Mouse (Mus musculus) CH12.LX (cell line): Measurements from ENCODE around the gene Lsm10. TPM values are rescaled to one million over a fixed set of nuclear protein-coding genes. Genes with fewer than 3 reads are reported as not detected.

ENCODE experiments used
- DNase-seq: peaks from one replicate; pipeline ENCODE4 v3.0.0-alpha.2; 2013; ENCODE audit errors: extremely low read depth
- H3K27ac ChIP-seq: 2 replicates; pipeline ENCODE4 v1.5.1; 2012; ENCODE audit warnings: low read depth, mild to moderate bottlenecking, control low read depth, moderate library complexity; ENCODE audit not compliant: insufficient read depth
- H3K27me3 ChIP-seq: replicated peaks from 2 replicates; pipeline ENCODE3; 2012; ENCODE audit warnings: inconsistent platforms
- H3K36me3 ChIP-seq, 2 experiments: replicated peaks in 1 of 2; 2 replicates each; pipeline versions ENCODE3 to v1.6.1; 2012; ENCODE audit warnings: inconsistent platforms in 1 of 2, low read length in 1 of 2, mild to moderate bottlenecking in 1 of 2, mixed read lengths in 1 of 2, moderate library complexity in 1 of 2; ENCODE audit not compliant: control insufficient read depth in 1 of 2, insufficient read depth in 1 of 2
- H3K4me1 ChIP-seq, 2 experiments: 2 replicates each; pipeline ENCODE4 v1.6.1; 2012; ENCODE audit warnings: inconsistent platforms in 1 of 2, moderate library complexity in 1 of 2; ENCODE audit not compliant: insufficient read depth in 2 of 2, control insufficient read depth in 1 of 2
- H3K4me2 ChIP-seq: 2 replicates; pipeline ENCODE4 v1.6.1; 2012; ENCODE audit warnings: low read depth, mild to moderate bottlenecking, control low read depth; ENCODE audit not compliant: poor library complexity, insufficient read depth, severe bottlenecking
- H3K4me3 ChIP-seq, 3 experiments: fragments of 150-350 bp in 1 of 3; sonication (generic) in 1 of 3; replicated peaks in 1 of 3; 2 replicates each; pipeline versions ENCODE3 to v1.5.1; 2011 to 2012; ENCODE audit warnings: low read depth in 2 of 3, low read length in 2 of 3, mild to moderate bottlenecking in 2 of 3, moderate library complexity in 2 of 3, control low read depth in 1 of 3, improper control_type of control experiment in 1 of 3, inconsistent platforms in 1 of 3, mixed read lengths in 1 of 3; ENCODE audit not compliant: poor library complexity in 1 of 3
- H3K79me2 ChIP-seq: replicated peaks from 2 replicates; pipeline ENCODE4 v1.6.1; 2012; ENCODE audit warnings: mild to moderate bottlenecking, moderate library complexity; ENCODE audit not compliant: control insufficient read depth, poor library complexity, insufficient read depth, severe bottlenecking; ENCODE audit errors: extremely low read depth
- H3K9ac ChIP-seq: 2 replicates; pipeline ENCODE4 v1.6.1; 2012; ENCODE audit warnings: low read depth, mild to moderate bottlenecking, control low read depth, moderate library complexity; ENCODE audit not compliant: insufficient read depth
- H3K9me3 ChIP-seq: replicated peaks from 2 replicates; pipeline ENCODE3; 2012; ENCODE audit warnings: low read length, inconsistent platforms, mixed read lengths
- BHLHE40 ChIP-seq: IDR thresholded peaks from 2 replicates; pipeline ENCODE4 v1.6.1; 2011; ENCODE audit warnings: mild to moderate bottlenecking, low read depth, low read length, improper control_type of control experiment
- CHD1 ChIP-seq: IDR thresholded peaks from 2 replicates; pipeline ENCODE4 v1.6.1; 2012; ENCODE audit warnings: low read depth, low read length, improper control_type of control experiment, inconsistent platforms
- CHD2 ChIP-seq: IDR thresholded peaks from 2 replicates; pipeline ENCODE4 v1.6.1; 2011; ENCODE audit warnings: low read length, improper control_type of control experiment
- E2F4 ChIP-seq: IDR thresholded peaks from 2 replicates; pipeline ENCODE4 v1.6.1; 2011; ENCODE audit warnings: low read depth, low read length, improper control_type of control experiment; ENCODE audit not compliant: insufficient replicate concordance
- ELF1 ChIP-seq: IDR thresholded peaks from 2 replicates; pipeline ENCODE4 v1.6.1; 2014; ENCODE audit warnings: low read depth, mild to moderate bottlenecking, inconsistent platforms, low read length, improper control_type of control experiment
- GABPA ChIP-seq: IDR thresholded peaks from 2 replicates; pipeline ENCODE4 v1.6.1; 2012; ENCODE audit warnings: low read depth, low read length, improper control_type of control experiment, inconsistent platforms; ENCODE audit not compliant: insufficient replicate concordance
- JUN ChIP-seq: IDR thresholded peaks from 2 replicates; pipeline ENCODE4 v1.6.1; 2011; ENCODE audit warnings: low read depth, mild to moderate bottlenecking, low read length, improper control_type of control experiment, moderate library complexity; ENCODE audit not compliant: insufficient read depth
- JUND ChIP-seq: conservative IDR thresholded peaks from 2 replicates; pipeline ENCODE4 v1.6.1; 2011; ENCODE audit warnings: low read depth, low read length, improper control_type of control experiment
- KAT2A ChIP-seq: IDR thresholded peaks from 2 replicates; pipeline ENCODE4 v1.6.1; 2012; ENCODE audit warnings: low read length, improper control_type of control experiment, inconsistent platforms; ENCODE audit not compliant: insufficient replicate concordance
- MAX ChIP-seq: IDR thresholded peaks from 2 replicates; pipeline ENCODE4 v1.6.1; 2011; ENCODE audit warnings: low read length, improper control_type of control experiment
- MEF2A ChIP-seq: IDR thresholded peaks from 2 replicates; pipeline ENCODE4 v1.6.1; 2014; ENCODE audit warnings: low read depth, mild to moderate bottlenecking, inconsistent platforms, low read length, improper control_type of control experiment, borderline replicate concordance
- MYC ChIP-seq: IDR thresholded peaks from 2 replicates; pipeline ENCODE4 v1.6.1; 2011; ENCODE audit warnings: low read depth, mild to moderate bottlenecking, improper control_type of control experiment, low read length
- PAX5 ChIP-seq: IDR thresholded peaks from 2 replicates; pipeline ENCODE4 v1.6.1; 2012; ENCODE audit warnings: low read length, inconsistent platforms, mixed read lengths
- POLR2AphosphoS2 ChIP-seq: IDR thresholded peaks from 2 replicates; pipeline ENCODE4 v1.6.1; 2011; ENCODE audit warnings: low read depth, low read length, improper control_type of control experiment
- SMC3 ChIP-seq: IDR thresholded peaks from 2 replicates; pipeline ENCODE4 v1.6.1; 2011; ENCODE audit warnings: low read depth, low read length, improper control_type of control experiment
- UBTF ChIP-seq: IDR thresholded peaks from 2 replicates; pipeline ENCODE4 v1.6.1; 2012; ENCODE audit warnings: low read depth, mild to moderate bottlenecking, inconsistent platforms, low read length, improper control_type of control experiment, moderate library complexity
- ZKSCAN1 ChIP-seq: IDR thresholded peaks from 2 replicates; pipeline ENCODE4 v1.6.1; 2012; ENCODE audit warnings: low read depth, inconsistent platforms, low read length, improper control_type of control experiment, borderline replicate concordance
- dilution Hi-C: fragments of 300-500 bp; cut with MboI; formaldehyde crosslinking; loops from 2 replicates; pipeline ENCODE4 v1.14.3; 2020; ENCODE audit warnings: low sequenced_read_pairs; ENCODE audit not compliant: extremely low pct_unique_long_range_greater_than_20kb, extremely low pct_ligation_motif_present
- in situ Hi-C: fragments of 300-500 bp; cut with MboI; formaldehyde crosslinking; loops from 3 replicates; pipeline ENCODE4 v1.14.3; 2019; ENCODE audit warnings: low sequenced_read_pairs, low pct_ligation_motif_present, low pct_unique_long_range_greater_than_20kb, mixed read lengths
- polyA plus RNA-seq: library from polyadenylated mRNA; unstranded; fragments of >175 nt; gene quantifications from 2 replicates; pipeline ENCODE4 v1.2.1, GENCODE M21; 2012; ENCODE audit warnings: low read depth; ENCODE audit not compliant: insufficient read length
- total RNA-seq, 2 experiments: library from RNA; depleted of rRNA; stranded (reverse); fragments of 300-350 nt in 1 of 2; fragments of >200 nt in 1 of 2; gene quantifications; 2 replicates each; pipeline ENCODE4 v1.2.3; 2012 to 2014

Lsm10 gene
- total and polyA plus RNA-seq, 3 experiments, result 49.2 to 63.9 (median 52.1) TPM

DNA sequence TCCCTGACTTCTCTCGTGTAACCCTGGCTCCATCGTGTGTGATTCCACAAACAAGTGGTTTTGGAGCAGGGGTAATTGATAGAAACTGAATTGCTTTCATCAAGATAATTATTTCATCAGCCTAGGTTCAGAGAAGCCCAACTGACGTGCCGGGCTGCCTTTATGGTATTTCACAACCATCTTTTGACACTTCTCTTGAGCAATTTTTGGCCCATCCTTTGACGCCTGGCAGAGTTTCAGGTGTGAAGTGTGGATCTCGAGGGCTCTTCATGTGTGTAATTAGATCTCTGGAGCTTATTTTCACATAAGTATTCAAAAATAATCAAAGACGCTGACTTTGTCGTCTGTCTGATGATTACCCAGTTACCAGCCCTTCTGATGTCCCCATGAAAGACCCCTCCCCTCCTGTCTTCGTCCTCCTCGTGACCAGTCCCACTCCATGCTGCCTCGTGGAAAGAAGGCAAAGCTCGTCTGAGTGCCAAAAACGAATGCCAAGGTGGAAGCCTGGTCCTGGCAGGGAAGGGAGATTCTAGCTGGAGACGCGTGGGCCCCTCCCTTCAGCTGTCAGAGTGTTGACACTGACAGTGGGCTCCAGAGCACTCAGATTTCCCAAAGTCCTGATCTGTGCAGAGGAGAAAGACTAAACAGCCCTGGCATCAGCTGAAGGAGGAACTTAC, 28.9 kb upstream of the Lsm10 start:
- no peak overlapping the region for H3K9ac ChIP-seq
- dilution Hi-C loops (no loop called here), in situ Hi-C loops (no loop called here)
- peaks cover 3% of the 10 kb centered on the region for H3K9me3 ChIP-seq
- H3K4me2 ChIP-seq, result no peak overlapping the region
- no peaks in the 10 kb centered on the region for H3K36me3 ChIP-seq
- H3K27ac ChIP-seq, result no peak overlapping the region
- H3K79me2 ChIP-seq, result no peaks in the 10 kb centered on the region
- H3K4me1 ChIP-seq, result peaks cover 5 to 10% of the 10 kb centered on the region in 2 experiments; a peak in 3 of 4 replicates
- no peak overlapping the region for H3K4me3 ChIP-seq
- H3K27me3 ChIP-seq, result no peaks in the 10 kb centered on the region
- DNase-seq, result no peak
- TF ChIP-seq MEF2A (no peak), MYC (no peak), E2F4 (no peak), UBTF (no peak), ZKSCAN1 (no peak), ELF1 (no peak), GABPA (no peak), MAX (no peak)

DNA sequence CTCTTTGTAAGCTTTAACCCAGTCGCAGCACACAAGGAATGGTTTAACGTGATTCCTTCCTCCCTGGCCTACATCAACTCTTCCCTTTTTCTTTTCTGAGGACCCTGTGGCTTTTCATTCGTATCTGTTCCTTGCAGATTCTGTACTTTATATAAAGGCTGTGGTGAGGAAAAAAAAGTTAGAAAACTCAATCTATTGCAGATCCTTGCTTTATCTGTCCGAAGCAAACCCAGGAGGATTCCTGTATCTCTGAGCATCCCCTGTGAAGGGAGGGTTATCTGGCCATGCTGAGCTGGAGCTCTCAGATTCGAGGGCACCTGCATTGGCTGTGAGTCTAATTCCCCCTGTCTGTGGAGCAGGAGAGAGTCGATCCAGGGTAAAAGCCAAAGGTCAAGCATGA, 27.6 kb upstream of the Lsm10 start:
- no peak overlapping the region for H3K9ac ChIP-seq
- DNase-seq, result no peak
- H3K4me1 ChIP-seq, result peaks cover 5 to 10% of the 10 kb centered on the region in 2 experiments; a peak in 3 of 4 replicates
- no peak overlapping the region for H3K27ac ChIP-seq
- dilution Hi-C loops, result no loop called here
- no peak overlapping the region for H3K4me3 ChIP-seq
- in situ Hi-C loops, result no loop called here
- H3K9me3 ChIP-seq, result peaks cover 3% of the 10 kb centered on the region
- no peak for TF ChIP-seq UBTF
- TF ChIP-seq CHD1, result no peak
- no peak for TF ChIP-seq BHLHE40
- H3K27me3 ChIP-seq, result no peaks in the 10 kb centered on the region
- no peak overlapping the region for H3K4me2 ChIP-seq
- H3K36me3 ChIP-seq, result no peaks in the 10 kb centered on the region
- no peaks in the 10 kb centered on the region for H3K79me2 ChIP-seq

DNA sequence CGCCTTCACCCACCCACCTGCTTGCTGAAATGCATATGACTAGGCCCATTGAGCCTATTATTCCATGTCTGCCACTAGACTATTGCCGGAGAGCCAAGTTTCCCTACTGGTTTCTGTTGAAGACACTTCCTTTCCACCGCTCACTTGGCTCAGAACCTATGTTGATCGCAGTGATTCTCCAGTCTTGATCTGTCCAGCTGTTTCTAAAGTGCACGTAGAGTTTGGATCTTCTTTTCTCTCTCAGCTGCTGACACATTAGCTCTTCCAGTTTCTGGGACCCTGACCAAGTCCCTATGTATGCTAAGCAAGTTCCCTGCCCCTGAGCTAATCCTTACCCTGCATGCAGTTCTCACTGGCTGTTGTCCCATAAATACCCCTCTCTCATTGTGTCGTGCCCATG, 18.6 kb upstream of the Lsm10 start:
- Histone ChIP-seq H3K9me3 (no peaks in the 10 kb centered on the region), H3K27me3 (no peaks in the 10 kb centered on the region), H3K4me1 (peaks cover 0 to 4% of the 10 kb centered on the region in 2 experiments; a peak in 3 of 4 replicates), H3K9ac (no peak overlapping the region), H3K79me2 (no peaks in the 10 kb centered on the region), H3K27ac (no peak overlapping the region), H3K4me2 (no peak overlapping the region), H3K36me3 (no peaks in the 10 kb centered on the region), H3K4me3 (no peak overlapping the region)
- no peak for DNase-seq
- dilution Hi-C loops (no loop called here), in situ Hi-C loops (loop anchor here (5.0 kb wide), 1 partner anchor 34 kb away; no protein-coding TSS in a partner anchor)
- TF ChIP-seq JUND (no peak), CHD2 (no peak), POLR2AphosphoS2 (no peak), PAX5 (no peak), JUN (no peak), KAT2A (no peak), SMC3 (no peak)
- TF ChIP-seq, all 38 proteins: peak for 0
